Mouse (Mus musculus): Measurements from ENCODE around the gene Ubxn11. TPM values are rescaled to one million over a fixed set of nuclear protein-coding genes. Genes with fewer than 3 reads are reported as not detected.

Ubxn11 gene
- polyA plus RNA-seq, 1 experiment = 15.0 TPM

- no peak for TF ChIP-seq POLR2A (IDR thresholded peaks at IDR 0.05; ENCODE audit: borderline replicate concordance, insufficient read depth, low read length)
- TF ChIP-seq CTCF (IDR thresholded peaks at IDR 0.05; ENCODE audit: borderline replicate concordance, insufficient read depth, low read depth, low read length) = no peak
- WGBS = 68% methylated on average over 8 of the region's 8 CpGs
- H3K4me1 ChIP-seq (ENCODE audit: control insufficient read depth, insufficient read depth, low read length) = no peaks in the 10 kb centered on the region
- DNase-seq = no peak
- no peaks in the 10 kb centered on the region for H3K27me3 ChIP-seq (ENCODE audit: control insufficient read depth, insufficient read depth, low read length)
- no peak overlapping the region for H3K4me3 ChIP-seq (replicated peaks; ENCODE audit: insufficient read depth, low read depth, low read length)
- H3K27ac ChIP-seq (ENCODE audit: insufficient read depth, low read length) = no peak overlapping the region
These were observed 39.8 kb upstream of the Ubxn11 start for GRCm38 (mm10) chr4:134062561-134062960.

GRCm38 (mm10) chr4:134065431-134066004 is 36.9 kb upstream of the Ubxn11 start:
- no peak overlapping the region for H3K4me3 ChIP-seq (replicated peaks; ENCODE audit: insufficient read depth, low read depth, low read length)
- no peak for DNase-seq
- no peaks in the 10 kb centered on the region for H3K4me1 ChIP-seq (ENCODE audit: control insufficient read depth, insufficient read depth, low read length)
- TF ChIP-seq POLR2A (IDR thresholded peaks at IDR 0.05; ENCODE audit: borderline replicate concordance, insufficient read depth, low read length) (no peak), CTCF (IDR thresholded peaks at IDR 0.05; ENCODE audit: borderline replicate concordance, insufficient read depth, low read depth, low read length) (no peak)
- 14% methylated on average over 23 of the region's 23 CpGs for WGBS
- H3K27me3 ChIP-seq (ENCODE audit: control insufficient read depth, insufficient read depth, low read length) = no peaks in the 10 kb centered on the region
- H3K27ac ChIP-seq (ENCODE audit: insufficient read depth, low read length) = no peak overlapping the region

- DNase-seq = no peak
- TF ChIP-seq POLR2A (IDR thresholded peaks at IDR 0.05; ENCODE audit: borderline replicate concordance, insufficient read depth, low read length) (no peak), CTCF (IDR thresholded peaks at IDR 0.05; ENCODE audit: borderline replicate concordance, insufficient read depth, low read depth, low read length) (no peak)
- Histone ChIP-seq H3K4me3 (replicated peaks; ENCODE audit: insufficient read depth, low read depth, low read length) (no peak overlapping the region), H3K27ac (ENCODE audit: insufficient read depth, low read length) (no peak overlapping the region), H3K4me1 (ENCODE audit: control insufficient read depth, insufficient read depth, low read length) (no peaks in the 10 kb centered on the region), H3K27me3 (ENCODE audit: control insufficient read depth, insufficient read depth, low read length) (no peaks in the 10 kb centered on the region)
- 95% methylated on average over 8 of the region's 8 CpGs for WGBS
These were observed 35.0 kb upstream of the Ubxn11 start for GRCm38 (mm10) chr4:134067383-134067782.

GRCm38 (mm10) chr4:134067833-134068544 is 34.4 kb upstream of the Ubxn11 start:
- no peak for DNase-seq
- no peak overlapping the region for H3K27ac ChIP-seq (ENCODE audit: insufficient read depth, low read length)
- 75% methylated on average over 7 of the region's 7 CpGs for WGBS
- no peaks in the 10 kb centered on the region for H3K27me3 ChIP-seq (ENCODE audit: control insufficient read depth, insufficient read depth, low read length)
- H3K4me3 ChIP-seq (replicated peaks; ENCODE audit: insufficient read depth, low read depth, low read length) = no peak overlapping the region
- H3K4me1 ChIP-seq (ENCODE audit: control insufficient read depth, insufficient read depth, low read length) = no peaks in the 10 kb centered on the region
- TF ChIP-seq CTCF (IDR thresholded peaks at IDR 0.05; ENCODE audit: borderline replicate concordance, insufficient read depth, low read depth, low read length) (no peak), POLR2A (IDR thresholded peaks at IDR 0.05; ENCODE audit: borderline replicate concordance, insufficient read depth, low read length) (no peak)

GRCm38 (mm10) chr4:134068793-134069580 is 33.4 kb upstream of the Ubxn11 start:
- no peak for DNase-seq
- H3K4me3 ChIP-seq (replicated peaks; ENCODE audit: insufficient read depth, low read depth, low read length) = no peak overlapping the region
- H3K27me3 ChIP-seq (ENCODE audit: control insufficient read depth, insufficient read depth, low read length) = no peaks in the 10 kb centered on the region
- WGBS = 80% methylated on average over 4 of the region's 4 CpGs
- H3K4me1 ChIP-seq (ENCODE audit: control insufficient read depth, insufficient read depth, low read length) = no peaks in the 10 kb centered on the region
- no peak overlapping the region for H3K27ac ChIP-seq (ENCODE audit: insufficient read depth, low read length)
- TF ChIP-seq CTCF (IDR thresholded peaks at IDR 0.05; ENCODE audit: borderline replicate concordance, insufficient read depth, low read depth, low read length) (no peak), POLR2A (IDR thresholded peaks at IDR 0.05; ENCODE audit: borderline replicate concordance, insufficient read depth, low read length) (no peak)

GRCm38 (mm10) chr4:134078694-134079093 is 23.7 kb upstream of the Ubxn11 start:
- peak; percentile 34 to 38 for DNase-seq
- no peak for TF ChIP-seq POLR2A (IDR thresholded peaks at IDR 0.05; ENCODE audit: borderline replicate concordance, insufficient read depth, low read length)
- TF ChIP-seq CTCF (IDR thresholded peaks at IDR 0.05; ENCODE audit: borderline replicate concordance, insufficient read depth, low read depth, low read length) = peak; percentile 47; the same call in 1 of the 2 replicates
- WGBS = 22% methylated on average over 3 of the region's 3 CpGs
- Histone ChIP-seq H3K27me3 (ENCODE audit: control insufficient read depth, insufficient read depth, low read length) (no peaks in the 10 kb centered on the region), H3K4me1 (ENCODE audit: control insufficient read depth, insufficient read depth, low read length) (no peaks in the 10 kb centered on the region), H3K27ac (ENCODE audit: insufficient read depth, low read length) (no peak overlapping the region), H3K4me3 (replicated peaks; ENCODE audit: insufficient read depth, low read depth, low read length) (no peak overlapping the region)

GRCm38 (mm10) chr4:134080674-134081073 is 21.7 kb upstream of the Ubxn11 start:
- no peaks in the 10 kb centered on the region for H3K4me1 ChIP-seq (ENCODE audit: control insufficient read depth, insufficient read depth, low read length)
- 90% methylated on average over 4 of the region's 4 CpGs for WGBS
- no peak for DNase-seq

More at GRCm38 (mm10) chr4:134080674-134081073, 21.7 kb upstream of the Ubxn11 start:
- TF ChIP-seq CTCF (IDR thresholded peaks at IDR 0.05; ENCODE audit: borderline replicate concordance, insufficient read depth, low read depth, low read length) (no peak), POLR2A (IDR thresholded peaks at IDR 0.05; ENCODE audit: borderline replicate concordance, insufficient read depth, low read length) (no peak)
- Histone ChIP-seq H3K4me3 (replicated peaks; ENCODE audit: insufficient read depth, low read depth, low read length) (no peak overlapping the region), H3K27ac (ENCODE audit: insufficient read depth, low read length) (no peak overlapping the region), H3K27me3 (ENCODE audit: control insufficient read depth, insufficient read depth, low read length) (no peaks in the 10 kb centered on the region)

All from cerebellum, adult 2 months (tissue).